Mouse (Mus musculus): ENCODE results near the gene Btnl6. TPM values are rescaled to one million over a fixed set of nuclear protein-coding genes. Genes with fewer than 3 reads are reported as not detected.

Gene Btnl6
- total RNA-seq, 1 experiment: not detected

- H3K9ac ChIP-seq (ENCODE audit: insufficient read depth, low read depth, low read length, poor library complexity, severe bottlenecking): no peak overlapping the region
- H3K4me1 ChIP-seq (ENCODE audit: control insufficient read depth in 2 of 2, insufficient read depth in 2 of 2, low read length in 2 of 2, poor library complexity in 1 of 2): peaks cover 7 to 14% of the 10 kb centered on the region in 2 experiments
- H3K36me3 ChIP-seq (ENCODE audit: control insufficient read depth, insufficient read depth, low read length, poor library complexity, severe bottlenecking): no peaks in the 10 kb centered on the region
- no peak overlapping the region for H3K27ac ChIP-seq (ENCODE audit: insufficient read depth, low read depth, low read length, poor library complexity, severe bottlenecking)
- no peaks in the 10 kb centered on the region for H3K9me3 ChIP-seq (ENCODE audit: control insufficient read depth, insufficient read depth, low read depth, low read length)
- H3K4me3 ChIP-seq (ENCODE audit: insufficient read depth in 1 of 2, low read depth in 1 of 2, low read length in 2 of 2, poor library complexity in 1 of 2, severe bottlenecking in 1 of 2): no peak overlapping the region
- in situ Hi-C loops (cut with MboI; ENCODE audit: low sequenced_read_pairs in 2 of 2, unreplicated experiment in 2 of 2): no loop called here
- TF ChIP-seq ZC3H11A (IDR thresholded peaks at IDR 0.05; ENCODE audit: borderline replicate concordance, low read depth, low read length): no peak
- no peak for TF ChIP-seq HCFC1 (IDR thresholded peaks at IDR 0.05; ENCODE audit: borderline replicate concordance, insufficient read depth, low read length)
- TF ChIP-seq CHD2 (IDR thresholded peaks at IDR 0.05; ENCODE audit: low read depth, low read length): no peak
- TF ChIP-seq ZNF384 (IDR thresholded peaks at IDR 0.05; ENCODE audit: low read depth, low read length): no peak
- TF ChIP-seq MAFK (IDR thresholded peaks at IDR 0.05; ENCODE audit: insufficient read depth, low read depth, low read length): no peak
- no peak for DNase-seq (ENCODE audit: low read depth, low spot score)
Measured at GRCm38 (mm10) chr17:34557411-34557810, 40.3 kb upstream of the Btnl6 start.

GRCm38 (mm10) chr17:34556406-34556805 lies 39.3 kb upstream of the Btnl6 start:
- in situ Hi-C loops (cut with MboI; ENCODE audit: low sequenced_read_pairs in 2 of 2, unreplicated experiment in 2 of 2): no loop called here
- no peak overlapping the region for H3K4me3 ChIP-seq (ENCODE audit: insufficient read depth in 1 of 2, low read depth in 1 of 2, low read length in 2 of 2, poor library complexity in 1 of 2, severe bottlenecking in 1 of 2)
- no peak overlapping the region for H3K9ac ChIP-seq (ENCODE audit: insufficient read depth, low read depth, low read length, poor library complexity, severe bottlenecking)
- TF ChIP-seq MAFK (IDR thresholded peaks at IDR 0.05; ENCODE audit: insufficient read depth, low read depth, low read length) (no peak), ZNF384 (IDR thresholded peaks at IDR 0.05; ENCODE audit: low read depth, low read length) (no peak), ZC3H11A (IDR thresholded peaks at IDR 0.05; ENCODE audit: borderline replicate concordance, low read depth, low read length) (no peak), CHD2 (IDR thresholded peaks at IDR 0.05; ENCODE audit: low read depth, low read length) (no peak), HCFC1 (IDR thresholded peaks at IDR 0.05; ENCODE audit: borderline replicate concordance, insufficient read depth, low read length) (no peak)
- no peaks in the 10 kb centered on the region for H3K36me3 ChIP-seq (ENCODE audit: control insufficient read depth, insufficient read depth, low read length, poor library complexity, severe bottlenecking)
- DNase-seq (ENCODE audit: low read depth, low spot score): no peak
- no peaks in the 10 kb centered on the region for H3K9me3 ChIP-seq (ENCODE audit: control insufficient read depth, insufficient read depth, low read depth, low read length)
- H3K27ac ChIP-seq (ENCODE audit: insufficient read depth, low read depth, low read length, poor library complexity, severe bottlenecking): no peak overlapping the region
- peaks cover 1 to 8% of the 10 kb centered on the region in 2 experiments for H3K4me1 ChIP-seq (ENCODE audit: control insufficient read depth in 2 of 2, insufficient read depth in 2 of 2, low read length in 2 of 2, poor library complexity in 1 of 2)

- no peak overlapping the region for H3K4me3 ChIP-seq (ENCODE audit: insufficient read depth in 1 of 2, low read depth in 1 of 2, low read length in 2 of 2, poor library complexity in 1 of 2, severe bottlenecking in 1 of 2)
- H3K9ac ChIP-seq (ENCODE audit: insufficient read depth, low read depth, low read length, poor library complexity, severe bottlenecking): no peak overlapping the region
- H3K27ac ChIP-seq (ENCODE audit: insufficient read depth, low read depth, low read length, poor library complexity, severe bottlenecking): no peak overlapping the region
- no peaks in the 10 kb centered on the region for H3K9me3 ChIP-seq (ENCODE audit: control insufficient read depth, insufficient read depth, low read depth, low read length)
- no peaks in the 10 kb centered on the region for H3K36me3 ChIP-seq (ENCODE audit: control insufficient read depth, insufficient read depth, low read length, poor library complexity, severe bottlenecking)
- DNase-seq (ENCODE audit: low read depth, low spot score): peak; percentile 65
- in situ Hi-C loops (cut with MboI; ENCODE audit: low sequenced_read_pairs in 2 of 2, unreplicated experiment in 2 of 2): no loop called here
- TF ChIP-seq MAFK (IDR thresholded peaks at IDR 0.05; ENCODE audit: insufficient read depth, low read depth, low read length): no peak
- no peak for TF ChIP-seq ZNF384 (IDR thresholded peaks at IDR 0.05; ENCODE audit: low read depth, low read length)
- no peak for TF ChIP-seq ZC3H11A (IDR thresholded peaks at IDR 0.05; ENCODE audit: borderline replicate concordance, low read depth, low read length)
- no peak for TF ChIP-seq CHD2 (IDR thresholded peaks at IDR 0.05; ENCODE audit: low read depth, low read length)
- TF ChIP-seq HCFC1 (IDR thresholded peaks at IDR 0.05; ENCODE audit: borderline replicate concordance, insufficient read depth, low read length): no peak
- peaks cover 0 to 2% of the 10 kb centered on the region in 2 experiments; a peak in 1 of 4 replicates for H3K4me1 ChIP-seq (ENCODE audit: control insufficient read depth in 2 of 2, insufficient read depth in 2 of 2, low read length in 2 of 2, poor library complexity in 1 of 2)
Measured at GRCm38 (mm10) chr17:34555483-34555882, 38.3 kb upstream of the Btnl6 start.

- DNase-seq (ENCODE audit: low read depth, low spot score): no peak
- no peak overlapping the region for H3K4me3 ChIP-seq (ENCODE audit: insufficient read depth in 1 of 2, low read depth in 1 of 2, low read length in 2 of 2, poor library complexity in 1 of 2, severe bottlenecking in 1 of 2)
- no peaks in the 10 kb centered on the region for H3K4me1 ChIP-seq (ENCODE audit: control insufficient read depth in 2 of 2, insufficient read depth in 2 of 2, low read length in 2 of 2, poor library complexity in 1 of 2)
- H3K36me3 ChIP-seq (ENCODE audit: control insufficient read depth, insufficient read depth, low read length, poor library complexity, severe bottlenecking): peaks cover 2% of the 10 kb centered on the region; the same call in 1 of the 2 replicates
- no peak overlapping the region for H3K9ac ChIP-seq (ENCODE audit: insufficient read depth, low read depth, low read length, poor library complexity, severe bottlenecking)
- TF ChIP-seq HCFC1 (IDR thresholded peaks at IDR 0.05; ENCODE audit: borderline replicate concordance, insufficient read depth, low read length): no peak
- no peak for TF ChIP-seq MAFK (IDR thresholded peaks at IDR 0.05; ENCODE audit: insufficient read depth, low read depth, low read length)
- TF ChIP-seq ZC3H11A (IDR thresholded peaks at IDR 0.05; ENCODE audit: borderline replicate concordance, low read depth, low read length): no peak
- TF ChIP-seq ZNF384 (IDR thresholded peaks at IDR 0.05; ENCODE audit: low read depth, low read length): no peak
- no peak for TF ChIP-seq CHD2 (IDR thresholded peaks at IDR 0.05; ENCODE audit: low read depth, low read length)
- no peaks in the 10 kb centered on the region for H3K9me3 ChIP-seq (ENCODE audit: control insufficient read depth, insufficient read depth, low read depth, low read length)
- in situ Hi-C loops (cut with MboI; ENCODE audit: low sequenced_read_pairs in 2 of 2, unreplicated experiment in 2 of 2): no loop called here
- H3K27ac ChIP-seq (ENCODE audit: insufficient read depth, low read depth, low read length, poor library complexity, severe bottlenecking): no peak overlapping the region
Measured at GRCm38 (mm10) chr17:34549843-34550242, 32.7 kb upstream of the Btnl6 start.

- H3K9me3 ChIP-seq (ENCODE audit: control insufficient read depth, insufficient read depth, low read depth, low read length): no peaks in the 10 kb centered on the region
- no peak overlapping the region for H3K27ac ChIP-seq (ENCODE audit: insufficient read depth, low read depth, low read length, poor library complexity, severe bottlenecking)
- no peak overlapping the region for H3K4me3 ChIP-seq (ENCODE audit: insufficient read depth in 1 of 2, low read depth in 1 of 2, low read length in 2 of 2, poor library complexity in 1 of 2, severe bottlenecking in 1 of 2)
- no peak for DNase-seq (ENCODE audit: low read depth, low spot score)
- H3K9ac ChIP-seq (ENCODE audit: insufficient read depth, low read depth, low read length, poor library complexity, severe bottlenecking): no peak overlapping the region
- peaks cover 2% of the 10 kb centered on the region; the same call in 1 of the 2 replicates for H3K36me3 ChIP-seq (ENCODE audit: control insufficient read depth, insufficient read depth, low read length, poor library complexity, severe bottlenecking)
- no peak for TF ChIP-seq CHD2 (IDR thresholded peaks at IDR 0.05; ENCODE audit: low read depth, low read length)
- TF ChIP-seq ZC3H11A (IDR thresholded peaks at IDR 0.05; ENCODE audit: borderline replicate concordance, low read depth, low read length): no peak
- TF ChIP-seq ZNF384 (IDR thresholded peaks at IDR 0.05; ENCODE audit: low read depth, low read length): no peak
- TF ChIP-seq MAFK (IDR thresholded peaks at IDR 0.05; ENCODE audit: insufficient read depth, low read depth, low read length): no peak
- TF ChIP-seq HCFC1 (IDR thresholded peaks at IDR 0.05; ENCODE audit: borderline replicate concordance, insufficient read depth, low read length): no peak
- in situ Hi-C loops (cut with MboI; ENCODE audit: low sequenced_read_pairs in 2 of 2, unreplicated experiment in 2 of 2): no loop called here
- no peaks in the 10 kb centered on the region for H3K4me1 ChIP-seq (ENCODE audit: control insufficient read depth in 2 of 2, insufficient read depth in 2 of 2, low read length in 2 of 2, poor library complexity in 1 of 2)
Measured at GRCm38 (mm10) chr17:34549156-34549555, 32.0 kb upstream of the Btnl6 start.

Data from ES-E14 (cell line).